Comparison of ENCODE assay signal across 8 mouse cellular contexts in the genomic region with DNA sequence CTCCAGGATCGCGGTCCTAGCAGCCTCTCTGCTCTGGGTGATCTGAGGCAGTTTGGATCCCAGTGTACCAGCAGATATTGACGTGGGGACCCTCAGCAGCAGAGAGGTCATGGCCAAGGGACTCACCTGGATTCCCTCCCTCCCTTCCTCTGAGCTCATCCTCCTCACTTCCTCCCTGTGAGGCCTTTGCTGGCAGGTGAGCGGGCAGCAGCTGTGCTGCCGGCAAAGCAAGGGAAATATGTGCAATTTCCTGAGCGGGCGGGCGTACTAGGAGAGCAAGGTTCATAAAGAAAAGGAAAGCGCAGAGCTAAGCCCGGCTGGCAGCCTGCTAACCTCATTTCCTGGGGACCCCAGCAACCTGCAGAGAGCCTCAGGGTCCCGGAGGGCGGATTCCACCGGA.
A peak's percentile ranks its signal among the peaks of the same experiment; 100 is the strongest.
DNase-seq lines count a peak whose midpoint lies in the region; ATAC-seq and TF ChIP-seq lines count a peak whose summit lies in the region.

No protein-coding gene starts in this region.

- no peak overlapping the region; the same call in 1 of the 2 replicates for H3K4me2 ChIP-seq in liver, embryonic 12.5 days
- H3K4me2 ChIP-seq in embryonic facial prominence, embryonic 12.5 days (replicated peaks), result peak overlapping the region; percentile 40
- peak overlapping the region; percentile 40 for H3K4me2 ChIP-seq in kidney, postnatal 0 days (ENCODE audit: low read length)

- 8% methylated on average over 13 of the region's 13 CpGs for WGBS in liver, embryonic 12.5 days (ENCODE audit: insufficient replicate concordance)
- 7% methylated on average over 13 of the region's 13 CpGs for WGBS in embryonic facial prominence, embryonic 12.5 days
- 11% methylated on average over 13 of the region's 13 CpGs for WGBS in kidney, postnatal 0 days

- no peaks in the 10 kb centered on the region for H3K36me3 ChIP-seq in liver, embryonic 12.5 days
- H3K36me3 ChIP-seq in embryonic facial prominence, embryonic 12.5 days, result no peaks in the 10 kb centered on the region
- no peaks in the 10 kb centered on the region for H3K36me3 ChIP-seq in kidney, postnatal 0 days (ENCODE audit: insufficient read depth, low read length)

- no peak for ATAC-seq in liver, embryonic 12.5 days
- ATAC-seq in embryonic facial prominence, embryonic 12.5 days (ENCODE audit: insufficient number of reproducible peaks, insufficient read depth, low FRiP score, low TSS enrichment), result no peak; the same call in 1 of the 2 replicates
- 0 out of 2 replicates have a peak, but pooled peaks have one; percentile 43 for ATAC-seq in kidney, postnatal 0 days (replicated peaks; ENCODE audit: low FRiP score, low read depth)

- no peaks in the 10 kb centered on the region for H3K4me1 ChIP-seq in liver, embryonic 12.5 days
- peaks cover 18% of the 10 kb centered on the region for H3K4me1 ChIP-seq in embryonic facial prominence, embryonic 12.5 days
- H3K4me1 ChIP-seq in kidney, postnatal 0 days (replicated peaks; ENCODE audit: insufficient read depth, low read length), result peaks cover 13% of the 10 kb centered on the region

- H3K9me3 ChIP-seq in liver, embryonic 12.5 days (replicated peaks), result no peaks in the 10 kb centered on the region
- no peaks in the 10 kb centered on the region for H3K9me3 ChIP-seq in embryonic facial prominence, embryonic 12.5 days
- no peaks in the 10 kb centered on the region for H3K9me3 ChIP-seq in kidney, postnatal 0 days (replicated peaks; ENCODE audit: low read length)

- H3K4me3 ChIP-seq in liver, embryonic 12.5 days, result no peak overlapping the region
- H3K4me3 ChIP-seq in embryonic facial prominence, embryonic 12.5 days, result 0 out of 2 replicates have a peak overlapping the region, but pooled peaks have one; percentile 5
- H3K4me3 ChIP-seq in kidney, postnatal 0 days (replicated peaks; ENCODE audit: low read depth, low read length), result no peak overlapping the region

- DNase-seq in liver, result peak; percentile 5
- peak; percentile 38 to 45 for DNase-seq in heart, postnatal 10 days
- peak; percentile 28 for DNase-seq in kidney, postnatal 0 days (ENCODE audit: low spot score)
- DNase-seq in naive thymus-derived CD4-positive, alpha-beta T cell, adult 2 months (ENCODE audit: low read depth), result peak; percentile 46
- DNase-seq in layer of hippocampus, adult 11-12 months (ENCODE audit: low spot score), result no peak
- DNase-seq in frontal cortex, postnatal 25 days (ENCODE audit: low spot score in 2 of 2), result no peak

- intact Hi-C loops in heart, postnatal 10 days (cut with DNase I), result no loop called here

- H3K27ac ChIP-seq in liver, embryonic 12.5 days, result no peak overlapping the region
- H3K27ac ChIP-seq in embryonic facial prominence, embryonic 12.5 days, result no peak overlapping the region
- H3K27ac ChIP-seq in kidney, postnatal 0 days, result no peak overlapping the region

- TF ChIP-seq CTCF in kidney, postnatal 0 days (IDR thresholded peaks at IDR 0.05; ENCODE audit: low read depth), result no peak

- H3K9ac ChIP-seq in liver, embryonic 12.5 days, result no peak overlapping the region
- H3K9ac ChIP-seq in embryonic facial prominence, embryonic 12.5 days, result no peak overlapping the region
- H3K9ac ChIP-seq in kidney, postnatal 0 days (ENCODE audit: low read depth, low read length), result no peak overlapping the region

- peaks cover 50% of the 10 kb centered on the region for H3K27me3 ChIP-seq in liver, embryonic 12.5 days (replicated peaks)
- H3K27me3 ChIP-seq in embryonic facial prominence, embryonic 12.5 days, result peaks cover 23% of the 10 kb centered on the region
- H3K27me3 ChIP-seq in kidney, postnatal 0 days (ENCODE audit: insufficient read depth, low read length), result no peaks in the 10 kb centered on the region

Comparison
In these comparisons a context has a peak if more than half of its experiments do, and no peak if none do; other contexts are left out.
1. DNase-seq: peak in liver (single experiment), heart, postnatal 10 days (2 of 2), kidney, postnatal 0 days (single experiment) and naive thymus-derived CD4-positive, alpha-beta T cell, adult 2 months (single experiment); none in layer of hippocampus, adult 11-12 months (single experiment) and frontal cortex, postnatal 25 days (0 of 2).